Mouse (Mus musculus): Measurements from ENCODE around the gene Pole3. TPM values are rescaled to one million over a fixed set of nuclear protein-coding genes. Genes with fewer than 3 reads are reported as not detected.

Pole3 gene
- total and polyA plus RNA-seq, 3 experiments = 32.1 to 87.5 (median 69.8) TPM

GRCm38 (mm10) chr4:62519849-62520233, 5.0 kb downstream of the Pole3 start, which contains the start of gene Alad (continued):
- TF ChIP-seq SIN3A (IDR thresholded peaks at IDR 0.05; ENCODE audit: low read length) (peak; percentile 97), ZKSCAN1 (IDR thresholded peaks at IDR 0.05; ENCODE audit: borderline replicate concordance, low read depth, low read length) (no peak), ELF1 (IDR thresholded peaks at IDR 0.05; ENCODE audit: low read depth, low read length) (peak; percentile 98), TBP (conservative IDR thresholded peaks at IDR 0.05; ENCODE audit: low read depth, low read length) (no peak), MEF2A (IDR thresholded peaks at IDR 0.05; ENCODE audit: borderline replicate concordance, low read depth, low read length) (no peak), GABPA (IDR thresholded peaks at IDR 0.05; ENCODE audit: insufficient replicate concordance, low read depth, low read length) (no peak), USF1 (IDR thresholded peaks at IDR 0.05; ENCODE audit: low read depth, low read length) (peak; percentile 58), TCF12 (IDR thresholded peaks at IDR 0.05; ENCODE audit: low read depth, low read length) (no peak; the same call in none of the 2 replicates), JUND (conservative IDR thresholded peaks at IDR 0.05; ENCODE audit: low read depth, low read length) (no peak), NELFE (IDR thresholded peaks at IDR 0.05; ENCODE audit: low read depth, low read length) (peak; percentile 97), IRF4 (IDR thresholded peaks at IDR 0.05; ENCODE audit: low read depth, low read length) (peak; percentile 50; the same call in 1 of the 2 replicates)

- peak overlapping the region; percentile 92 for H3K4me2 ChIP-seq (ENCODE audit: insufficient read depth, low read depth, poor library complexity, severe bottlenecking)
- peaks cover 12 to 57% of the 10 kb centered on the region in 2 experiments for H3K4me1 ChIP-seq (ENCODE audit: control insufficient read depth in 1 of 2, insufficient read depth in 2 of 2)
- no peaks in the 10 kb centered on the region for H3K9me3 ChIP-seq (replicated peaks; ENCODE audit: low read length)
- H3K79me2 ChIP-seq (replicated peaks; ENCODE audit: control insufficient read depth, extremely low read depth, insufficient read depth, poor library complexity, severe bottlenecking) = peaks cover 5% of the 10 kb centered on the region
- no peak for DNase-seq (ENCODE audit: extremely low read depth)
- H3K4me3 ChIP-seq (replicated peaks in 1 of 3; ENCODE audit: low read depth in 2 of 3, low read length in 2 of 3, poor library complexity in 1 of 3) = peak overlapping the region; percentile 61 to 83 (median 68)
- H3K27me3 ChIP-seq (replicated peaks) = no peaks in the 10 kb centered on the region
- H3K36me3 ChIP-seq (replicated peaks in 1 of 2; ENCODE audit: control insufficient read depth in 1 of 2, insufficient read depth in 1 of 2, low read length in 1 of 2) = peaks cover 4 to 36% of the 10 kb centered on the region in 2 experiments
- dilution Hi-C loops (cut with MboI; ENCODE audit: extremely low pct_ligation_motif_present, extremely low pct_unique_long_range_greater_than_20kb, low sequenced_read_pairs) = no loop called here
- H3K27ac ChIP-seq (ENCODE audit: insufficient read depth, low read depth) = peak overlapping the region; percentile 43
- H3K9ac ChIP-seq (ENCODE audit: insufficient read depth, low read depth) = peak overlapping the region; percentile 89
- TF ChIP-seq CHD2 (IDR thresholded peaks at IDR 0.05; ENCODE audit: low read length) = peak; percentile 66; the same call in 1 of the 2 replicates
- peak; percentile 31; the same call in 1 of the 2 replicates for TF ChIP-seq MAX (IDR thresholded peaks at IDR 0.05; ENCODE audit: low read length)
- TF ChIP-seq IRF4 (IDR thresholded peaks at IDR 0.05; ENCODE audit: low read depth, low read length) = no peak
- TF ChIP-seq MAZ (IDR thresholded peaks at IDR 0.05; ENCODE audit: low read depth, low read length) = 0 out of 2 replicates have a peak, but pooled peaks have one; percentile 49
- no peak for TF ChIP-seq CTCF (conservative IDR thresholded peaks at IDR 0.05 in 1 of 2, IDR thresholded peaks at IDR 0.05 in 1 of 2; ENCODE audit: low read depth in 2 of 2, low read length in 2 of 2)
- no peak; the same call in 1 of the 2 replicates for TF ChIP-seq E2F4 (IDR thresholded peaks at IDR 0.05; ENCODE audit: insufficient replicate concordance, low read depth, low read length)
- no peak; the same call in 1 of the 2 replicates for TF ChIP-seq UBTF (IDR thresholded peaks at IDR 0.05; ENCODE audit: low read depth, low read length)
- TF ChIP-seq POLR2A (IDR thresholded peaks at IDR 0.05; ENCODE audit: low read depth, low read length) = no peak
- TF ChIP-seq JUN (IDR thresholded peaks at IDR 0.05; ENCODE audit: insufficient read depth, low read depth, low read length) = no peak
- no peak for TF ChIP-seq GABPA (IDR thresholded peaks at IDR 0.05; ENCODE audit: insufficient replicate concordance, low read depth, low read length)
- no peak for TF ChIP-seq ZMIZ1 (IDR thresholded peaks at IDR 0.05; ENCODE audit: low read depth, low read length)
- no peak for TF ChIP-seq ELF1 (IDR thresholded peaks at IDR 0.05; ENCODE audit: low read depth, low read length)
- TF ChIP-seq KAT2A (IDR thresholded peaks at IDR 0.05; ENCODE audit: insufficient replicate concordance, low read length) = no peak
- TF ChIP-seq ZC3H11A (IDR thresholded peaks at IDR 0.05; ENCODE audit: low read depth, low read length) = no peak
- TF ChIP-seq MEF2A (IDR thresholded peaks at IDR 0.05; ENCODE audit: borderline replicate concordance, low read depth, low read length) = no peak
- no peak for TF ChIP-seq RCOR1 (conservative IDR thresholded peaks at IDR 0.05; ENCODE audit: low read depth, low read length)
- TF ChIP-seq EP300 (IDR thresholded peaks at IDR 0.05; ENCODE audit: low read length) = no peak; the same call in 1 of the 2 replicates
- no peak for TF ChIP-seq SIN3A (IDR thresholded peaks at IDR 0.05; ENCODE audit: low read length)
- TF ChIP-seq USF1 (IDR thresholded peaks at IDR 0.05; ENCODE audit: low read depth, low read length) = no peak
- peak; percentile 21; the same call in 1 of the 2 replicates for TF ChIP-seq CHD1 (IDR thresholded peaks at IDR 0.05; ENCODE audit: low read depth, low read length)
- 0 out of 2 replicates have a peak, but pooled peaks have one; percentile 4 for TF ChIP-seq HCFC1 (IDR thresholded peaks at IDR 0.05; ENCODE audit: low read depth, low read length)
- TF ChIP-seq NELFE (IDR thresholded peaks at IDR 0.05; ENCODE audit: low read depth, low read length) = peak; percentile 26; the same call in 1 of the 2 replicates
- no peak for TF ChIP-seq TCF12 (IDR thresholded peaks at IDR 0.05; ENCODE audit: low read depth, low read length)
- no peak for TF ChIP-seq NRF1 (IDR thresholded peaks at IDR 0.05; ENCODE audit: low read depth, low read length)
- no peak for TF ChIP-seq MXI1 (IDR thresholded peaks at IDR 0.05; ENCODE audit: low read depth, low read length)
- no peak for TF ChIP-seq SMC3 (IDR thresholded peaks at IDR 0.05; ENCODE audit: low read depth, low read length)
- no peak for TF ChIP-seq ZKSCAN1 (IDR thresholded peaks at IDR 0.05; ENCODE audit: borderline replicate concordance, low read depth, low read length)
- TF ChIP-seq JUND (conservative IDR thresholded peaks at IDR 0.05; ENCODE audit: low read depth, low read length) = no peak
- 0 out of 2 replicates have a peak, but pooled peaks have one; percentile 4 for TF ChIP-seq ETS1 (conservative IDR thresholded peaks at IDR 0.05; ENCODE audit: low read depth, low read length)
- no peak for TF ChIP-seq MYC (IDR thresholded peaks at IDR 0.05; ENCODE audit: low read depth, low read length)
- in situ Hi-C loops (cut with MboI; ENCODE audit: low pct_ligation_motif_present, low pct_unique_long_range_greater_than_20kb, low sequenced_read_pairs) = loop anchor here (10.0 kb wide), 1 partner anchor 174 kb away; no protein-coding TSS in a partner anchor
Measured at GRCm38 (mm10) chr4:62519122-62519848, 5.6 kb downstream of the Pole3 start.
